Mouse (Mus musculus) lung, embryonic 14.5 days (tissue): Measurements from ENCODE around the gene Pdp2. TPM values are rescaled to one million over a fixed set of nuclear protein-coding genes. Genes with fewer than 3 reads are reported as not detected.
"Not testable (repeated sequence)": the region's sequence is repeated elsewhere in the genome, so short reads cannot be mapped to it uniquely, and the experiment has no call there.

Experiments
- ATAC-seq: fragments of 200-750 bp; cut with Nextera tagmentation; 2 replicates; pipeline ENCODE4 v1.8.0; 2017; ENCODE audit warnings: mild to moderate bottlenecking, moderate TSS enrichment, moderate library complexity; ENCODE audit not compliant: insufficient read depth
- DNase-seq: peaks from one replicate; pipeline ENCODE4 v3.0.0-alpha.2; 2015
- H3K27ac ChIP-seq: fragments of 300-500 bp; sonication (generic); 2 replicates; pipeline ENCODE4 v1.5.1; 2014; ENCODE audit warnings: low read depth, mild to moderate bottlenecking, moderate library complexity
- H3K27me3 ChIP-seq: fragments of 300-500 bp; sonication (generic); 2 replicates; pipeline ENCODE4 v1.6.1; 2014; ENCODE audit warnings: low read length, control low read depth; ENCODE audit not compliant: insufficient read depth
- H3K36me3 ChIP-seq: fragments of 300-500 bp; sonication (generic); 2 replicates; pipeline ENCODE4 v1.6.1; 2014; ENCODE audit warnings: control low read depth; ENCODE audit not compliant: insufficient read depth
- H3K4me1 ChIP-seq: fragments of 300-500 bp; sonication (generic); 2 replicates; pipeline ENCODE4 v1.6.1; 2014; ENCODE audit warnings: antibody characterized with exemption, control low read depth; ENCODE audit not compliant: insufficient read depth
- H3K4me2 ChIP-seq: fragments of 300-500 bp; sonication (generic); 2 replicates; pipeline ENCODE4 v1.6.1; 2014; ENCODE audit warnings: mild to moderate bottlenecking
- H3K4me3 ChIP-seq: fragments of 300-500 bp; sonication (generic); 2 replicates; pipeline ENCODE4 v1.5.1; 2014; ENCODE audit warnings: low read depth, low read length
- H3K9ac ChIP-seq: fragments of 300-500 bp; sonication (generic); 2 replicates; pipeline ENCODE4 v1.6.1; 2014
- H3K9me3 ChIP-seq: fragments of 300-500 bp; sonication (generic); 2 replicates; pipeline ENCODE4 v1.6.1; 2016; ENCODE audit warnings: low read depth, low read length, control low read depth
- CTCF ChIP-seq: IDR thresholded peaks from 2 replicates; pipeline ENCODE4 v1.5.1; 2016; ENCODE audit warnings: antibody characterized with exemption, low read depth
- WGBS: fragments of 180-500 bp; shearing (Covaris S2); extraction: QIAGEN DNeasy Blood & Tissue Kit; methylation state at CpG from one replicate; pipeline ENCODE4 v1.1.7; 2014; 5-methylcytosine and 5-hydroxymethylcytosine counted together
- polyA plus RNA-seq: library from polyadenylated mRNA; unstranded; fragments of >200 nt; fragmentation: Nextera tagmentation; extraction: Ambion mirVana; gene quantifications from 2 replicates; pipeline ENCODE4 v1.2.1, GENCODE M21; 2014

Gene Pdp2
- polyA plus RNA-seq, 1 experiment from 2014 or later = 10.3 TPM

DNA sequence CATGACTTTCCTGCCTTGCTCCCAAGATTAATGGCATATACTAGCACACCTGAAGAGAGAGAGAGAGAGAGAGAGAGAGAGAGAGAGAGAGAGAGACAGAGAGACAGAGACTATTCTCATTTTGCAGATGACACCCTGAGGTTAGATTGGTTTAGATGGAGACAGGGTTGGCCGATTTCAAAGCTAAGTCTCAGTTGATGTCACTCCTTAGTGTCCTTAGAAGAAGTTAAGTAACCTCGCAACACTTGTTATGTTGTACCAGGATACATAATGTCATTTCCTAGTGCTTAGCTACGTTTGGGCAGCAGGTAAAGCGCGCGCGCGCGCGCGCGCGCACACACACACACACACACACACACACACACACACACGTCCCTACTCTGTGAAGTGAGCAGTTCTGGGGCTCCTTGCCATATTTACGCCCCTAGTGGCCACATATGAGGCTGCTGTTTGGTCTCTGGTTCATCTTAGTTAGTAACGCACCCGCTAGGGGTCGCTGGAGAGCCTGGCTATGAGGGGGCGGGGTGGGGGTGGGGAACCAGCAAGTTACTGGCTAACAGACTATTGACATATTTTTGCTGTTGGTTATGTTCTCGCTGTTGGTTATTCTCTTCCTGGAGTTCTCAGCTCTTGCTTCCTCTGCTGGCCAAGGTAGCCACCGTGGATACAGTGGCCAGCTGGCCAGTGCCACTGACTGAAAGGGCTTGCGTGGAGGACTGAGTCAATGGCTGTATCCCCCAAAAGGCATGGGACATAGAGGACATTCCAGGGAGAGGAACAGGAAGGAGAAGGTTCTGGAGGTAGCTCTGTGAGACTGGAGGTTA is 26.4 kb upstream of the Pdp2 start:
- H3K9me3 ChIP-seq = no peaks in the 10 kb centered on the region
- ATAC-seq = peak; percentile 91
- no peak overlapping the region for H3K4me3 ChIP-seq
- H3K4me2 ChIP-seq = peak overlapping the region; percentile 22; the same call in 1 of the 2 replicates
- H3K9ac ChIP-seq = no peak overlapping the region
- no peak overlapping the region for H3K27ac ChIP-seq
- no peaks in the 10 kb centered on the region for H3K4me1 ChIP-seq
- H3K36me3 ChIP-seq = no peaks in the 10 kb centered on the region
- peak; percentile 95 for DNase-seq
- no peaks in the 10 kb centered on the region for H3K27me3 ChIP-seq
- WGBS = 22% methylated on average over 22 of the region's 22 CpGs
- peak; percentile 87 for TF ChIP-seq CTCF

GRCm38 (mm10) chr8:104565457-104565798 is 25.8 kb upstream of the Pdp2 start:
- no peak overlapping the region for H3K4me2 ChIP-seq
- no peak for TF ChIP-seq CTCF
- ATAC-seq = peak; percentile 34; the same call in 1 of the 2 replicates

GRCm38 (mm10) chr8:104569559-104569958 is 21.7 kb upstream of the Pdp2 start:
- Histone ChIP-seq H3K4me2 (no peak overlapping the region), H3K27me3 (no peaks in the 10 kb centered on the region), H3K9me3 (no peaks in the 10 kb centered on the region), H3K36me3 (no peaks in the 10 kb centered on the region), H3K9ac (no peak overlapping the region), H3K27ac (no peak overlapping the region), H3K4me1 (no peaks in the 10 kb centered on the region), H3K4me3 (no peak overlapping the region)
- ATAC-seq (no peak), DNase-seq (peak; percentile 60)
- 24% methylated on average over 1 of the region's 1 CpGs for WGBS
- TF ChIP-seq CTCF = peak; percentile 57

More at GRCm38 (mm10) chr8:104565457-104565798, 25.8 kb upstream of the Pdp2 start:
- no peak overlapping the region for H3K9ac ChIP-seq
- no peak overlapping the region for H3K27ac ChIP-seq
- no peak for DNase-seq
- no peaks in the 10 kb centered on the region for H3K36me3 ChIP-seq
- WGBS = 93% methylated on average over 5 of the region's 5 CpGs
- no peaks in the 10 kb centered on the region for H3K9me3 ChIP-seq
- no peaks in the 10 kb centered on the region for H3K27me3 ChIP-seq
- H3K4me1 ChIP-seq = no peaks in the 10 kb centered on the region
- no peak overlapping the region for H3K4me3 ChIP-seq

GRCm38 (mm10) chr8:104570436-104571343 is 20.6 kb upstream of the Pdp2 start:
- peak; percentile 76 for TF ChIP-seq CTCF
- Histone ChIP-seq H3K9me3 (no peaks in the 10 kb centered on the region), H3K4me2 (peak overlapping the region; percentile 71), H3K4me1 (no peaks in the 10 kb centered on the region), H3K27ac (no peak overlapping the region), H3K4me3 (peak overlapping the region; percentile 35), H3K9ac (peak overlapping the region; percentile 35; the same call in 1 of the 2 replicates), H3K36me3 (no peaks in the 10 kb centered on the region), H3K27me3 (no peaks in the 10 kb centered on the region)
- DNase-seq (peak; percentile 93), ATAC-seq (peak; percentile 79)
- WGBS = 7% methylated on average over 26 of the region's 26 CpGs

DNA sequence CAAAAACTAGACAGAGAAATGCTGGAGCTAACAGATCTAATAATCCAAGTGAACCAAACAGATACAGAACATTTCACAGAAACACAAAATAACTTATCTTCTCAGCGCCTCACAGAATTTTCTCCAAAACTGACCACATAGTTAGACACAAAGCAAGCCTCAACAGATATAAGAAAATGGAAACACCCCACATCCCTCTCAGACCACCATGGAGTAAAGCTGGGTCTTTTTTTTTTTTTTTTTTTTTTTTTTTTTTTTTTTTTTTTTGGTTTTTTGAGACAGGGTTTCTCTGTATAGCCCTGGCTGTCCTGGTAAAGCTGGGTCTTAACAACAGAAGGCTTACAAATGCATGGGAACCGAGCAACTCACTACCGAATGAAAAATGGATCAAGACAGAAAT is 14.4 kb upstream of the Pdp2 start:
- ATAC-seq (no peak), DNase-seq (no peak)
- no peak for TF ChIP-seq CTCF
- 92% methylated on average over 3 of the region's 3 CpGs for WGBS
- Histone ChIP-seq H3K4me1 (no peaks in the 10 kb centered on the region), H3K4me3 (no peak overlapping the region), H3K27me3 (no peaks in the 10 kb centered on the region), H3K27ac (no peak overlapping the region), H3K4me2 (no peak overlapping the region), H3K36me3 (no peaks in the 10 kb centered on the region), H3K9me3 (no peaks in the 10 kb centered on the region), H3K9ac (no peak overlapping the region)

GRCm38 (mm10) chr8:104577606-104578005 is 13.6 kb upstream of the Pdp2 start:
- not testable (repeated sequence) for ATAC-seq, H3K36me3 ChIP-seq, DNase-seq, H3K4me1 ChIP-seq, H3K27ac ChIP-seq, H3K27me3 ChIP-seq, H3K9ac ChIP-seq, H3K4me2 ChIP-seq, H3K9me3 ChIP-seq, H3K4me3 ChIP-seq
- 73% methylated on average over 17 of the region's 17 CpGs for WGBS

DNA sequence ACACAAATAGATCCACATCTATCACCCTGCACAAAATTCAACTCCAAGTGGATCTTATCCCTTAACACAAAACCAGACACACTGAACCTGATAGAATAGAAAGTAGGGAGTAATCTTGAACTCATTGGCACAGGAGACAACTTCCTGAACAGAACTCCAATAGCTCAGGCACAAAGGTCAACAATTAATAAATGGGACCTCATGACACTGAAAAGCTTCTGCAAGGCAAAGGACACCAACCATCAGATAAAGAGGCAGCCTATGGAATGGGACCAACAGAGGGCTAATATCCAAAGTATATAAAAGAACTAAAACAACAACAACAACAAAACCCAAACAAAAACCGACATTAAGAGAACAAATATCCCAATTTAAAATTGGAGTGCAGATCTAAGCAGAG is 6.7 kb upstream of the Pdp2 start:
- no peak for DNase-seq
- H3K9ac ChIP-seq = no peak overlapping the region

More for the DNA sequence above, 6.7 kb upstream of the Pdp2 start:
- Histone ChIP-seq H3K4me2 (no peak overlapping the region), H3K4me1 (no peaks in the 10 kb centered on the region), H3K4me3 (no peak overlapping the region), H3K36me3 (no peaks in the 10 kb centered on the region), H3K27me3 (no peaks in the 10 kb centered on the region), H3K27ac (no peak overlapping the region), H3K9me3 (no peaks in the 10 kb centered on the region)
- WGBS = 46% methylated on average over 1 of the region's 1 CpGs
- no peak for TF ChIP-seq CTCF
- ATAC-seq = no peak
